Mouse (Mus musculus): ENCODE data around the gene Abhd2.

DNA sequence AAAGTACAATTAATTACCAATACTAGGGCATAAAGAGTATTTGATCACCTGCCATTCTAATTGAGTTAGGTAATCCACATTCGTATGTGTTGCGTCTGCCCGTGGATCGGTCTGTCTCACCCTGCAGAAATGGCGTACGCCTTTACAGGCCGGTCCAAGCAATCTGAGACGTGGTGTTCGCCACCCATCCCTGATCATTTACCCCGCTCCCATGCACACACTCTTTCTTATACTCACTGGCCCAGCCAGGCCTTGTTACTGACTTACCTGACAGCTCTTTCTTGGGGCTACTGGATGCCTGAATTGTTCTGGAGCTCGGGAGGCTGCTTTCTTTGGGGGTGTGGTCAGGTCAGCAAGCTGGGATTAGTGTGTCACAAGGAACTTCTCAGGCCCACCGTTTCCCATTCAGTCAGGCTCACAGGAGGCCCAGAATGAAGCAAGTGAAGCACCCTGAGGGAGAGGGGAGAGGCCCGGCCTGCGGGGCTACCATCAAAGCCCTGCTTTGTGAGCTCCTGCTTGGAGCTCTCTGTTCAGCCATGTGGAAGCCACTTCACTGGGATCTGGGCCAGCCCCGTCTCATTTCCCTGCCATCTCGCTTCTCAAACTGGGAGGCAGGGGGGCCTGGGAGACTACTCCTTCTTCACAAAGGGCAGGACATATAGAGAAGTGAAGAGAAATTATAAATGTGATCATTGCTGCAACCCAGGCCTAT, 113.6 kb downstream of the Abhd2 start, which contains the start of gene Rlbp1:
- TF ChIP-seq CTCF (IDR thresholded peaks at IDR 0.05; ENCODE audit: low read depth, low read length) (no peak), POLR2A (IDR thresholded peaks at IDR 0.05; ENCODE audit: insufficient read depth, low read length) (no peak)
